10 mouse cellular contexts compared by ENCODE assay signal in genomic region chr14:76122663-76123058, GRCm38 (mm10).
"Had no signal": no experiment of that assay in that cellular context is flagged by ENCODE, and none has a peak within 500 bp of the region (broad histone marks: within the 10 kb centered on the region; RNA-seq: fewer than 3 reads in every experiment).

No protein-coding gene starts in this region.

- H3K27me3 ChIP-seq: megakaryocyte, embryonic 14.5 days; midbrain, embryonic 15.5 days; neural tube, embryonic 12.5 days had no signal

- H3K4me2 ChIP-seq: midbrain, embryonic 11.5 days; midbrain, embryonic 15.5 days; neural tube, embryonic 12.5 days had no signal

- H3K4me3 ChIP-seq: left cerebral cortex, adult 2 months; limb, embryonic 10.5 days; megakaryocyte, embryonic 14.5 days; midbrain, embryonic 15.5 days; neural tube, embryonic 12.5 days had no signal

- DNase-seq: lung, adult 2 months had no signal

- H3K9me3 ChIP-seq: limb, embryonic 10.5 days; midbrain, embryonic 15.5 days; neural tube, embryonic 12.5 days had no signal

- H3K9ac ChIP-seq: liver, embryonic 14.5 days; midbrain, embryonic 15.5 days; neural tube, embryonic 12.5 days had no signal

- H3K4me1 ChIP-seq: limb, embryonic 10.5 days; midbrain, embryonic 15.5 days; neural tube, embryonic 12.5 days had no signal

- H3K27ac ChIP-seq: left cerebral cortex, adult 2 months; limb, embryonic 10.5 days; liver, embryonic 14.5 days; macrophage; midbrain, embryonic 15.5 days; neural tube, embryonic 12.5 days; stomach, postnatal 0 days had no signal
